Mouse (Mus musculus): ENCODE measurements around the gene Sirt4.
"Not testable (repeated sequence)": the region's sequence is repeated elsewhere in the genome, so short reads cannot be mapped to it uniquely, and the experiment has no call there.

Gene Sirt4

DNA sequence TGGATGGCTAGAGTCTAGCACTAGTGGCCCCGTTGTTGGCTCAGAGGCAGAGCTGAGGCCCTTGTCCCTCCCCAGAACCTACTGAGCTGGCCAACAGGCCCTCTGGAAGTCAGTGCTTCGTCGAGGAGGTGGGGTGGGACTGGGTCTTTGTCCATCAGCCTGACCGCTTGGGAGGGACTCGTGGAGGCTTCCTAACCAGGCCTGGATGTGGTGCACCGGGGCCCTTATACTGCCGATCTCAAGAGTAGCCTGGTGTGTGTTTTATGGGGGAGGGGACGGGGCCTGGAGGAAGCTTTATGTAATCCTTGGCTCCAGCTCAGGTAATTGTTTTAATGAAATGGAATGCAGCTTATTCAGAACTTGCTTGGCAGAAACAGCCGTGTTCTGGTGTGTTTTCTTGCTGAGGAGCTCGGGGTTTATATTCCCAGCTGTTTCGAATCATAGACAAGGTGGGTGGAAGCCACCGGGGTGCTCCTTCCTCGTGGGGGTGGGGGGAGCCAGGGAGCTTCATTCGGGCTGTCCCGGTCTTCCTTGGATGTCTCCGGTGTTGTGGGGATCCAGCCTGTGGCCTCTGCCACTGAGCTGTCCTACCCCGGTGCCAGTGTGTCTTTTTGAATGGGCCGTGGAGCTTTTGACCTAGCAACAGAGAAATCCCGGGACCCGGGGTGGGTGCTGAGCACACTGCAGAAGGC lies 30.5 kb upstream of the Sirt4 start:
- DNase-seq, result no peak

DNA sequence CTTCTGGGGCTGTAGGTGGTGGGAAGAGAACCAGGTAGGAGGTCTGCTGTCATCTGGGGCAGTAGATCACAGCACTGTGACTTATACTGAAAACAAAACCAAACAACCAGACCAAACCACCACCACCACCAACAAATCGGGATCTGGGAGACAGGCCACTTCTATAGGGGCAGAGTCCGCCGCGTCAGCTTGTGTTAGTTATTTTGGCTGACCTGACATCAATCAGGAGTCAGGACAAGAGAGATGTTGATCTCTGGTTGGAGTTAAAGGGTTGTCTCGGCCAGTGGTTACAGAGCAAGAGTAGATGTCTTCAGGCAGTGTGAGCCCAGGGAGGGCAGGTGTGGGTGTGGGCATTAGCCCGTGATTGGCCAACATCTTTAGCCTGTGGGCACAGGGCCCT lies 29.8 kb upstream of the Sirt4 start:
- DNase-seq, result no peak

DNA sequence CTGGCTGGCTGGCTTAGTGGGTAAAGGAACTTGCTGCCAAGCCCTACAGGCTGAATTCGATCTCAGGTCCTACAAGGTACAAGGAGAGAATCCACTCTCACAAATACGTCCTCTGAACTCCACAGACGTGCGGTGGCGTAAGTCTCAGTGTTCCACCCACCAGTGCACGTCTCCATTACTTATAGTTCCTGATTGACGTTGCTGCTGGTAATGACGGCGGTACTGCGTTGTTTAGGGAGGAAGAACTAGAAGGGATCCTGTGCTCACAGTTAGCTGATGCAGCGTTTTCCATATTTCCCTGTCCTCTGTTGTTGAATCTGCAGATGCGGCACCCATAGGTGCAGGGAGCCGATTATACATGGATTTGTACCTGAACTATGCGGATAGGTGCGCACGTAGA lies 29.2 kb upstream of the Sirt4 start:
- no peak for DNase-seq

DNA sequence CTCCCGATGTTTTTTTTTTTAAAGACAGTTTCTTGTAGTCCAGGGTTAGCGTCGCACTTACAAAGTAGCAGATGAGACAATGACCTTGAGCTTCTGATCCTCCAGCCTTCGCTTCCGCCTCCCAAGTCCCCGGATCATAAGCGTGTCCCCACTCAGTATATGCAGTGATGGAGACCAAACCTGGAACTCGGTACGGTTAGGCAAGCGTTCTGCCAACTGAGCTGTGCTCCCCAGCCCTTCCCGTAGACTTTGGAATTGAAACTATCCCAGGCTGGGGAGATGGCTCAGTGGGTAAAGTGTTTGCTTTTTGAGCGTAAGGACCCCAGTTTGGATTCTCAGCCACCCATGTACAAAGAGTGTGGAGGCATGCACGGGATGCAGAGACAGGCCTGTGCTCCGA lies 28.7 kb upstream of the Sirt4 start:
- DNase-seq, result no peak

DNA sequence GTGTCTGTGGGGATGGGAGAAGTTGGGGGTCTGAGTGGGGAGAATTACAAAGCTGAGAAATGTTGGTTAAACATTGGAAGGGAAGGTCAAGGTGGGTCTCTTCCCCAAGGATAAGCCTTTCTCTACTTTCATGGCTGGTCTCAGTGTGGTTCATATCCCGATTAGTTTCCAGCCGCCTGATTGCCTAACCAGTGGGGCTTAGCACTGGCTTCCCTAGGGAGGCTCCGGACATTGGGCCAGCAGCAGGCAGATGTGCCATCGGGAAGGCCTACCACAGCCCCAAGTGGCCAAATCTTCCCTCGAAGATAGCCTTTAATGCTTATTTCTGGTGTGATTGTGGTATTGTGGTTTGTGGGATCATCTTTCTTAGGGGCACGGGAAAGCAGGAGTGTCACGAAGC lies 27.9 kb upstream of the Sirt4 start:
- DNase-seq, result no peak

DNA sequence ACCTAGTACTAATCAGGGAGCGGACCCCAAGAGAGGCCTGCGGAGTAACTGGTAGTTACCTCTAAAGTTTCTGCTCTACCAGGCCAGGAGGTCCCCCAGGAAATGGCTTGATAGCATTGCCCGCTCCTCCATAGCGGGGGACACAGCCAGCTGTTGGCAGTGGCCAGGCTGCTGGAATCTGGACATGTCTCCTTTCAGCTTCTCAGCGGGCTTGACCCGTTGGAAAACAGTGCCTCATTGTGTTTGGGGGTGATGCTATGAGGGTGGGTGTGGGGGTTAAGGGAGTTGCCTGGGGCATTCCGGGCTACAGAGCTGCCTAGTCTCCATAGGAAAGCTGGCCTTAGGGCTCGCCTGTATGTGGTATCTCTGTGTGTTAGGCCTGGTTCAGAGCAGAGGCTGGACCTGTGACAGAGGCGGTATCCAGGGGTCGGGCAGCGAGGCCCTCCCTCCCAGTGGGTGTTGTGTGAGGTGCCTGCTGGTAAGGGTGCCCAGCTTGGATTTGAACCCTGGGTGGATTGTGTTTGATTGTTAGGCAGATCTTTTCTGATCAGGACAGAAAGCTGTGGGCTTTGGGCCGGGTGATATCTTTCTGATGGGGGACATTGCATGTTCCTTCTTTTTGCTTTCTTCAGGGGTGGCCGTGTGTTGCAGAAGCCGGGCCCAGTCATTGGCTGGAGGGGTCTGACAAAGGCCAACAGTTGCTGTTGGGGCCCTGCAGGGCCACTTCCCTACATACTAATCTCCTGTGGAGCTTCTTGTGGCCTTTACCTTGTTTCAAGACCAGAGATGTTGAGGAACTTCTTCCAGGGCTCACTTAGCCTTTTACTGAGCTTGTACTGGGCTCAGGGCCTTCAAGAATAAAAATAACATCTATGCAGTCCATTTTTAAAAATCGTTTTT lies 25.5 kb upstream of the Sirt4 start:
- DNase-seq, result no peak

DNA sequence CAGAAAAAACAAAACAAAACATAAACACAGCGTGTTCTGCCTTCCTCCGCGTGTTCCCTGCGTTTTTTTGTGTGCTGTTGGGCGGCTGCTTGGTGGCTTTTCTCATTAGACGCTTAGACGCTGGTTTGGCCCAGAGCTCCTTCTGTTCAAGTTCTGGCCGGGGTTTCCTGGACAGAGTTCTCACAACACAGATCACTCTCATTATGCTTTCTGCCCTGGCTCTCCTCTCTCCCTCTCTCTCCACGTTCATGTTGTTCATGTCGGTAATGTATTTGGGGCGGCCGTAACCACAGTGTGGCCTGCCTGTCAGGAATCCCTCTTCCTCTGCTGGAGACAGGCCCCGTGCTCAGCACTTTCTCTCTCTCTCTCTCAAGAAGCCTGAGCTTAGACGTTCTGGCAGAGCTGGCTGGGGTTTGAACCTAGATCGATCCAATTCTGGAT lies 24.8 kb upstream of the Sirt4 start:
- DNase-seq, result no peak

DNA sequence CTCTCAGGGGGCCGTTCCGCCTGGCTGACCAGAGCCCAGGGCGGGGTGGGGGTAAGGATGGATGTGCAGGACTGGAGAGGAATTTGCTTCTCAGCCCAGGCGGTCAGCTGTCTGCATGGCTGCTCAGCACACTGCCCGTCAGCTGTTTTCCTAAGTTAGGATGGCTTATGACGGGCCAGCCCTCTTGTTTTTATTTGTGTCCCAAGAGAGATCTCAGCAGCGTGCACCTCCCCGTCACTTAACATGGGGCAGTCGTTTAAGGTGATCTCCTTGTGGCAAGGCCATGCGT lies 24.3 kb upstream of the Sirt4 start:
- DNase-seq, result no peak

DNA sequence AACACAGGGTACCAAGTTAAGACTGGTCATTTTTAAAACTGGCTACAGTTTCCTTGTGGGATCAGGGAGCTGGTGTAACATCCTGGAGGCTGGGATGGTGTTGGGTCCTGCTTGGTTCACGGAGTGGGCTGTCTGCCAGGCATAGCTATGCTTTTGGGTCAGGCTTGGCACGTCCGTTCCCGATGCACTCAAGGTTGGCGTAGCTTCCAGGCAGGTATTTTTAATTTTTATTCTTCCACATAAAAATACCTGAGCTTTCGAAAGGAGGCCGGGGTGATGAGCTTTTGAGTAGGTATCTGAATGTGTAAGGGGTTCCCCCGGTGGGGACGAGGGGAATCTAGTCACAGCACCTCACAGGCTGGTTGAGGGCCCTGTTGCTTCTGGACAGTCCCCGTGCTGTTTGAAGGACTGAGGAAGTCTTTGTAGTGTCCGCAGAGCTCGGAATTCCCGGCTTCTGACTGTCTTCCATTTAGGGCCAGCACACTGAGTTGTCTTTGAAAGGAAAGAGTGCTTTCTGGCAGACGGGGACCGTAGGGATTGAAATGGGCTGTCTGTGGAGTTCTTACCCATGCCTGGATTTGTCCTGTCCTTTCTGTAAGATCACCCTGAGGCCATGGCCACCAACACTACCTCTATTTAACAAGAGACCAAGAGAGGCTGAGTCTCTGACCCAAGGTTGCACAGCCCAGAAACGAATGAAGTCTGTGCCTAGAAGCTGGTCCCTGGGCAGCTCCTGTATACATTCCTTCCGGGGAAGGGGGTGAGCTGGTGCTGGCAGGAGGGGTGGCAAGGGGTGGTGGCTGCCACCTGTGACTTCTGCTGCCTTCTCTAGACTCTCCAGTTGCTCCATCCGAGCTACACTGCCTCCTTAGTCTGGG lies 23.7 kb upstream of the Sirt4 start:
- DNase-seq, result no peak

DNA sequence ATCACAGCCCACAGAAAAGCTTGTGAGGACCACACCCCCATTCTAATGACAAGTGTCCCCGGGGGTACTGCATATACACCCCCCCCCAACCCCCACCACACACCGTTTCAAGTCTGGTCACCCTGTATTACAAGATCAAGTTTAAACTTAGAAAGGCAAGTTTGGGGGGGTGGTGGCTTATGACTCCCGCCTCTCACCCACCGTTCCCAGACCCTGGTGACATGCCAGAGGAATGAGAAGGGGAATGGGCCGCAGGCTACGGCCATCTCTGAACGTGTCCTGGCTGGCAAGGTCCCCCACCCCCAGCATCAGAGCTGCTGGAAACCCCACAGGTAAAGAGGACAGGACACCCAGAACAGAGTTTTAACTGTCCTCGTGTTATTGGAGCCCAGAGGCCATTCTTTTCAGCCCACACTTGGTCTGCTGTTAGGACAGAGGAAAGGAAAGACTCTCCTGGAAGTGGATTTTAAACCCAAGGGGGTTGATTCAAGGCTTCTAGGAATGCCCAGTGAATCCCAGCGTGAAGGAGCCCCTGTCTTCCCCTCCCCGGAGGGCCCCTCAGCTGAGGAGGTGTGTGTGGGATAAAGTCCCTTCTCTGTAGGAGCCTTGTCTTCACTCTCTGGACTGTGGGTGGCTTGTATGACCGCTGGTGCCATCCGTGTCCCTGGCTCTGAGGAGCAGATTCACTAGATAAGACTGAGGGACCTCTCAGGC lies 22.9 kb upstream of the Sirt4 start:
- no peak for DNase-seq

DNA sequence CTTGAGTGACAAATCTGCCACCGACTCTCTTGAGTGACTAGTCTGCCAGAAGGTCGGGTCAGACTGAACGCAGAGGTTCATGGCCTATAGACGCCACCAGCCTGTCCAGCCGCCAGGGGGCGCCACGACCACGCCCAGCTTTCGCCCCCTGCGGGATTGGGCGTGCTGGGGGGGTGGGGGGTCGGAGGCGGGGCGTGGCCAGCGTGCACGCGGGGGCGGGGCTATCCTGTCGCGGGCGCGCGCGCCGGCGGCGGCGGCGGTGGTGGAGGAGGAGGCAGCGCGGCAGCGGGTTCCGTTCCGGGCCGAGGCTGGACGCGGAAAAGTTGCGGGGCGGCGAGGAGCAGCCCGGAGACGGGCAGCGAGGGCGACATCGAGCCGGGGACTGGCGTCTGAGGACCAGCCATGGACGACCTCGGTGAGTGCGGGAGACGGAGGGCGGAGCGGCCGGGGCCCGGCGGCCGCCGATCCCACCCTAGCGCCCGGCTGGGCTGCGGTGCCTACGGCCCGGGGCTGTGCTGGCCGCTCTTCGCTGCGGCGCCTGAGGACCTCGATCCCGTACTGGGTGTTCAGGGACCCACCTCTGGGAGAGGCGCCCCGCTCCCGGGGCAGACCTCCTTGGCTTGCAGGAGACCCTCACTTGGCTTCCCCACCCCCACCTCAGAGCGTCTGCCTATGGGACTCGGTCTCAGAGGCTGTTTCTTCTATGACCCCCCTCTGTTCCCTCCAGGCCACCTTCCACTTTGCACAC lies 22.1 kb upstream of the Sirt4 start, which contains the start of gene Pxn:
Gene Pxn (plus strand): TSS at position 223 of the 748 bp plus-strand sequence.
- peak; percentile 98 to 99 for DNase-seq

DNA sequence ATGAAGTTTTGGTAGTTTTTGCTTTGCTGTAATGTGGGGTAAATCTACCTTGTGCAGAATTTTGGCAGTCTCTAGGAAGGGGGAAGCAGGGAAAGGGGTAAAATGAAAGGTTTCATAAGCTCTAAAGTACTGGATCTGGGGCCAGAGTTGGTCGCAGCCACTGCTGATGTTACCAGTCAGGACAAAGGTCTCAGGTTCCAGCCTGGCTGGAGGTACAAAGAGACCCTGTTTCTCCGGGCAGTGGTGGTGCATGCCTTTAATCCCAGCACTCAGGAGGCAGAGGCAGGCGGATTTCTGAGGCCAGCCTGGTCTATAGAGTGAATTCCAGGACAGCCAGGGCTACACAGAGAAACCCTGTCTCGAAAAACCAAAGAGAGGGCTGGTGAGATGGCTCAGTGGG lies 21.1 kb upstream of the Sirt4 start:
- not testable (repeated sequence) for DNase-seq

DNA sequence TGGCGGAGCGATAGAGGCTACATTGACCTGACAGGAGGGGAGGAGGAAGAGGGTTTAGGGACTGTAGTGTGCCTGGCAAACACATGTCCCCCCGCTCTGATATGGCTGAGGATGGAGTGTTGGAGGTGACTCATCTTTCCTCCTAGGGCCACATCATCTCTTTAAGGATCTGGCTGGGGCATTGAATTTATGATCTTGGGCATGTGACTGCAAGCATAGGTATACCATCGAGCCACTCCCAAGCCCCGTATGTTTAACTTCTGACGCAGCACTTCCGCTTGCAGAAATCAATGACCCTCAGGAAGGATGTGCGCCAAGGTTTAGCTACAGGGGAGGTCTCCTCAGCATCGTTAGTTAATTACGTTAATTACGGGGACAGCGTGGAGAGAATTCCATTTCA lies 18.5 kb upstream of the Sirt4 start:
- no peak for DNase-seq

DNA sequence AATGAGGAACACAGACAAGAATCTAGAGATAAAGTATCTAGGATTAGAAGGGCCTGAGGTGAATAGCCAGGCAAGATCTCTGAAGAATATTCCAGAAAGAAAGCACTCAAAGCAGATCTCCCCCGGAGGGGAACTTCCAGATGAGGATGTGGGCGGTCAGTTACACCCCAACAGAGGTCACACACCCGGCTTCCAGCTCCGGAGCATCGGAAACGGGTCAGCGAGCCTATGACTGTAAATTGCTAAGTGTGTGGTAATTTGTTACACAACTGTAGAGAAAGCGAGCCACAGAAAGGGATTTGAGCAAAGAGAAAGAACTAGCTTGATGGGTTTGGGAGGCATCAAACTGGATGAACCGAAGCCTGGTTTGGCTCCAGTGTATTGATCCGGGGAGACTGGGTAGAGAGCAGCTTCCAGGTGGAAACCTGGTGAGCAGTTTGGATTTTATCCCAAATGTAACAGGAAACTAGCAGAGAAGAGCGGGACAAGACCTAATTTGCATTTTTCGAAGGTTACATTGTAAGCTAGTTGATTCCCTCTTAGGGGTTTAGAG lies 15.9 kb upstream of the Sirt4 start:
- DNase-seq, result no peak

DNA sequence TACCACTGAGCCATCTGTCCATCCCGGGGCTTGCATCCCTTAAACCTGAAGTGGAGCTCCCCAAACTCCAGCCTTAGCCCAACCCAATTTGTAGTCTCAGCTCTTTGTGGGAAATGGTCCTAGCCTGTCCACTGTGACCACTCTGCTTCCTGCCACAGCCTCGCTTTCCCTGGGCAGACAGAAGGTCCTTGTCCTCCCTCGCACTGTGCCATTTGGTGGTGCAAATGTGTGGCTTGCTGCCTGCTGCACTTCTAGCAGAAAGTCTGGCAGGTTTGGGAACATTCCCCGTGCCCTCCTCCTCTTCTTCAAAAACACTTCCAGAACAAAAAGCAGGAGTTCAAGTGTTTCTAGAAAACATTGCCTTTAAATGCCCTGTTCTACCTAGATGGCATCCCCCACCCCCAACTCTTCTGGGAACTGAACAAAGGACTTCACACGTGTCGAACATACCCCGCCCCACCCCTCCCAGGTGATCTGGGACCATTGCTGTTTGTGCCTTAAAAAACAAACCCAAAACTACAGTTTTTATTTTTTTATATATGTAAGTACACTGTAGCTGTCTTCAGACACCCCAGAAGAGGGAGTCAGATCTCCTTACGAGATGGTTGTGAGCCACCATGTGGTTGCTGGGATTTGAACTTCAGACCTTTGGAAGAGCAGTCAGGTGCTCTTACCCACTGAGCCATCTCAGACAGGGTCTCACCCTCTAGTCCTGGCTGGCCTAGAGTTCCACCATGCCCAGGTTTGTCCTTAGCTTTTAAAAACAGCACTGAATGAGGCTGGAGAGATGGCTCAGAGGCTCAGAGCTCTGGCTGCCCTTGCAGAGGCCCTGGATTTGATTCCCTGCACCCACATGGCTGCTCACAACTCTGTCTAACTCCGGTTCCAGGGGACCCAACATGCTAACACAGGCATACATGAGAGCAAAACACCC lies 14.0 kb upstream of the Sirt4 start:
- no peak for DNase-seq

DNA sequence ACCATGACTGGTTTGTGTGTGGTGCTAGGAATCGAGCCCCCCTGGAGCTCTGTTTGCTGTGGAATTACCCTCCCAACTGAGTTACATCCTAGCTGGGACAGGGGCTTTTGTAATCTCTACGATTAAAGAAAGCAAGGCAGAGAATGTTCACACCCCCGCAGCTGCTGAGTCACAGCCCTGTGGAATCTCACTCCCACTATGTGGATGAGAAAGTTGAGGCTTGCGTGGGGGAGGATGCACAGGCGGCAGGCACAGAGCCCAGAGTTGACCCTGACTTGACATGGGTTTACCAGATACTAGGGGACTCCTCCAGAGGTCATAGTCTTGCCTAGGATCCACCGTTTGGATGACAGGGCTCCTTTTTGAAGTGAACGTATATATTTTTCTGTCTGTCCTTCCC lies 12.5 kb upstream of the Sirt4 start:
- DNase-seq, result no peak

DNA sequence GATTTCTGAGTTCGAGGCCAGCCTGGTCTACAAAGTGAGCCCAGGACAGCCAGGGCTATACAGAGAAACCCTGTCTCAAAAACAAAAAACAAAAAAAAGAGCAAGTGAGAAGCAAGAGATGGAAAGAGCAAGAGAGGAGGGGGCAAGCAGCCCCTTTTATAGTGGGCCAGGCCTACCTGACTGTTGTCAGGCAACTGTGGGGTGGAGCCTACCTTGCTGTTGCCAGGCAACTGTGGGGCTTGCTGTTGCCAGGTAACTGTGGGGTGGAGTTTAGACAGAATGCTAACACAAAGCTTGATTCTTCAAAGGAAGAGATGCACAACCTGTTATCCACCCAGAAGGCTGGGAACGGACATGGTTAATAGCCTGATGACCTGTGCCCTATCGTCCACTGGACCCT lies 11.1 kb upstream of the Sirt4 start:
- not testable (repeated sequence) for DNase-seq

DNA sequence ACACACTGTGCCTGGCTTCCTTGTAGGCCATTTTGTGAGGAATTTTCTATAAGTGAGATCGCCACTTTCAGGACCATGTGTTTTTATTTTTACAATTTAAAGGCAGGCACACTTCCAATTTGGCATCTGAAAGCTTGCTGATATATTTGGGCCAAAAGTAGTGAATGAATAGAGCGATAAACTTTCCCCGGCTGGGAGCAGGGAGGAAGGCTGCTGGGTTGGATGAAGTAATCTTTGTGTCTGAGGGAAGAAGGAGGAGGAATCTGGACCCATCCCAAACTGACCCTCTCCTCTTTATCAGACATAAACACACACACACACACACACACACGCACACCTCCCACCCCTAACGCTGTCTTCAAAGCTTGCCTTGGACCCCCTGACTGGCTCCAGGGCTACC lies 8.9 kb upstream of the Sirt4 start:
- no peak for DNase-seq

DNA sequence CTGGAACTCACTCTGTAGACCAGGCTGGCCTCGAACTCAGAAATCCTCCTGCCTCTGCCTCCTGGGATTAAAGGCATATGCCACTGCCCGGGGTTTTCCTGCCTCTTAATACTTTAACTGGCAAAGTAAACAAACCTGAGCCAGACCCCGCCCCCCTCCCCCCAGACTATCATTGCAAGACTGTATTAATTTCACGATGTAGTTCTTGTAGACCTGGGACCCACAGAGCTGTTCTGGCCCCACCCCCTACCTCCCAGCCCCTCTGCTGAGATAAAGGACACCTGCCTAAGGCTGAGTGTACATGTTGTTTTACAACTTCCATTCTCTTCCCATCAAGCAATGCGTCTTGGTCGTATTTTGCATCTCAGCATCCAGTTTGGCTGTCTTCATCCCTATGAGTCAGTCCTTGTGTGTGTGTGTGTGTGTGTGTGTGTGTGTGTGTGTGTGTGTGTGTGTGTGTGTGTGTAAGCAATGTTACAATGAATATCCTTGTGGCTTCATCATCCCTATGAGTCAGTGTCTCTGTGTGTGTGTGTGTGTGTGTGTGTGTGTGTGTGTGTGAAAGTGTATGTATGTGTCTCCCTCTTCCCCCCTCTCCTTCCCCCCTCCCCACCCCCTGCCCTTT lies 8.3 kb upstream of the Sirt4 start:
- DNase-seq, result no peak

DNA sequence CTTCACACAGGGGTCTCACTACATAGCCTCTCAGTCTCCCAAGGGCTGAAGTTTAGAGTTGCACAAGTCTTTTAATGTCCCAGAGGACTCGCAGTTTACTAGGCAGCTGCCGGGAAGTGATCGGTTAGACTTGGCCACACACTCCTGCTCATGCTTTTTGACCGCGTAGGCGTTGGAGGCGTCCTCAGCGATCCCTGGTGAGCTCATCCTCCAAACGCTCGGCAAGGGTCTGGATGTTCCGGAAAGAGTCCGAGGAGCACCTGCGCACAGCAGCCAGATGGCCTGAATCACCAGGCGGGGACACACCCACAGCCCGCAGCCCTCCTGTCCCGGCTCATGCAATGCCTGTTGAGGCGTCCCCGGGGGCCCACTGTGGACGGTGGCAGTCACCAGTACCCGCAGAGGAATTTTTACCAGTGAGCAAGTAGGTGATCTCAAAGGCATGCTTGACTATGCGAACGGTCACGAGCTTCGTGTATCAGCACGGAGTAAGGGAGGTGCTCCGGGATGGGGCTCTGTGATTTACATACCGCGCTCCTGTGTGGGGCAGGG lies 7.3 kb upstream of the Sirt4 start:
- DNase-seq, result peak; percentile 66 to 67
